Mouse (Mus musculus) hindbrain, embryonic 10.5 days (tissue): ENCODE measurements around the gene Fastkd1. TPM values are rescaled to one million over a fixed set of nuclear protein-coding genes. Genes with fewer than 3 reads are reported as not detected.
A peak's percentile ranks its signal among the peaks of the same experiment; 100 is the strongest.
"Not testable (repeated sequence)": the region's sequence is repeated elsewhere in the genome, so short reads cannot be mapped to it uniquely, and the experiment has no call there.

Experiments used
- DNase-seq: peaks from one replicate; pipeline ENCODE4 v3.0.0-alpha.2; 2017; ENCODE audit warnings: low spot score
- H3K27ac ChIP-seq: fragments of 300-500 bp; sonication (generic); 2 replicates; pipeline ENCODE4 v1.5.1; 2016; ENCODE audit warnings: mild to moderate bottlenecking, moderate library complexity
- H3K27me3 ChIP-seq: fragments of 300-500 bp; sonication (generic); 2 replicates; pipeline ENCODE4 v1.6.1; 2016; ENCODE audit warnings: mild to moderate bottlenecking; ENCODE audit not compliant: poor library complexity, insufficient read depth, severe bottlenecking
- H3K36me3 ChIP-seq: fragments of 300-500 bp; sonication (generic); 2 replicates; pipeline ENCODE4 v1.6.1; 2016; ENCODE audit warnings: mild to moderate bottlenecking, moderate library complexity
- H3K4me1 ChIP-seq: fragments of 300-500 bp; sonication (generic); replicated peaks from 2 replicates; pipeline ENCODE4 v1.6.1; 2016; ENCODE audit warnings: mild to moderate bottlenecking
- H3K4me3 ChIP-seq: fragments of 300-500 bp; sonication (generic); 2 replicates; pipeline ENCODE4 v1.5.1; 2016; ENCODE audit warnings: mild to moderate bottlenecking, moderate library complexity
- H3K9me3 ChIP-seq: fragments of 300-500 bp; sonication (generic); 2 replicates; pipeline ENCODE4 v1.6.1; 2016; ENCODE audit warnings: mild to moderate bottlenecking, moderate library complexity
- WGBS: fragments of 180-500 bp; shearing (Covaris S2); methylation state at CpG from one replicate; pipeline ENCODE4 v1.1.7; 2016; 5-methylcytosine and 5-hydroxymethylcytosine counted together
- polyA plus RNA-seq: library from polyadenylated mRNA; unstranded; fragments of >200 nt; fragmentation: Nextera tagmentation; extraction: Ambion mirVana; gene quantifications from 2 replicates; pipeline ENCODE4 v1.2.1, GENCODE M21; 2016

Gene Fastkd1
- polyA plus RNA-seq, 1 experiment from 2014 or later: 14.5 TPM

- peaks cover 40% of the 10 kb centered on the region for H3K36me3 ChIP-seq
- no peak for DNase-seq
These were observed 45.7 kb downstream of the Fastkd1 start for GRCm38 (mm10) chr2:69667656-69668055.

GRCm38 (mm10) chr2:69663827-69664476 lies 49.4 kb downstream of the Fastkd1 start:
- Histone ChIP-seq H3K4me3 (no peak overlapping the region), H3K9me3 (no peaks in the 10 kb centered on the region), H3K27me3 (no peaks in the 10 kb centered on the region), H3K4me1 (0 out of 2 replicates have a peak, but pooled peaks cover 4% of the 10 kb centered on the region), H3K27ac (no peak overlapping the region), H3K36me3 (peaks cover 59% of the 10 kb centered on the region)
- no peak for DNase-seq
- WGBS: 83% methylated on average over 13 of the region's 13 CpGs

More at GRCm38 (mm10) chr2:69667656-69668055, 45.7 kb downstream of the Fastkd1 start:
- Histone ChIP-seq H3K27me3 (no peaks in the 10 kb centered on the region), H3K27ac (no peak overlapping the region), H3K4me3 (no peak overlapping the region), H3K4me1 (peaks cover 9% of the 10 kb centered on the region; the same call in 1 of the 2 replicates), H3K9me3 (no peaks in the 10 kb centered on the region)
- WGBS: 92% methylated on average over 4 of the region's 4 CpGs

- WGBS: 97% methylated on average over 4 of the region's 4 CpGs
- Histone ChIP-seq H3K27ac (no peak overlapping the region), H3K4me1 (0 out of 2 replicates have a peak, but pooled peaks cover 4% of the 10 kb centered on the region), H3K36me3 (peaks cover 85% of the 10 kb centered on the region), H3K9me3 (no peaks in the 10 kb centered on the region), H3K4me3 (no peak overlapping the region), H3K27me3 (no peaks in the 10 kb centered on the region)
- no peak for DNase-seq
These were observed 54.0 kb downstream of the Fastkd1 start for GRCm38 (mm10) chr2:69659326-69659725.

GRCm38 (mm10) chr2:69649716-69650115 lies 63.6 kb downstream of the Fastkd1 start:
- Histone ChIP-seq H3K4me3 (no peak overlapping the region), H3K27me3 (no peaks in the 10 kb centered on the region), H3K9me3 (no peaks in the 10 kb centered on the region), H3K36me3 (peaks cover 11% of the 10 kb centered on the region), H3K27ac (no peak overlapping the region), H3K4me1 (peaks cover 14% of the 10 kb centered on the region)
- WGBS: 87% methylated on average over 5 of the region's 5 CpGs
- DNase-seq: no peak

GRCm38 (mm10) chr2:69646726-69647490 lies 66.4 kb downstream of the Fastkd1 start, which contains the start of gene Bbs5:
Bbs5 (plus strand) TSS chr2:69647171.
- Histone ChIP-seq H3K4me3 (peak within 1 kb of the TSS; percentile 86), H3K27ac (peak within 1 kb of the TSS; percentile 86), H3K9me3 (no peaks in the 10 kb centered on the region), H3K27me3 (no peaks in the 10 kb centered on the region), H3K36me3 (peaks cover 4% of the 10 kb centered on the region; the same call in 1 of the 2 replicates), H3K4me1 (peaks cover 14% of the 10 kb centered on the region)
- 3% methylated on average over 43 of the region's 43 CpGs for WGBS
- DNase-seq: peak; percentile 89

GRCm38 (mm10) chr2:69644968-69645617 lies 68.2 kb downstream of the Fastkd1 start:
- no peaks in the 10 kb centered on the region for H3K27me3 ChIP-seq
- no peak overlapping the region for H3K4me3 ChIP-seq
- no peaks in the 10 kb centered on the region for H3K9me3 ChIP-seq
- 90% methylated on average over 11 of the region's 11 CpGs for WGBS
- H3K36me3 ChIP-seq: peaks cover 4% of the 10 kb centered on the region; the same call in 1 of the 2 replicates
- H3K4me1 ChIP-seq: peaks cover 16% of the 10 kb centered on the region
- DNase-seq: no peak
- H3K27ac ChIP-seq: no peak overlapping the region

- H3K36me3 ChIP-seq: no peaks in the 10 kb centered on the region
- no peaks in the 10 kb centered on the region for H3K27me3 ChIP-seq
- 62% methylated on average over 10 of the region's 10 CpGs for WGBS
- H3K4me1 ChIP-seq: 0 out of 2 replicates have a peak, but pooled peaks cover 4% of the 10 kb centered on the region
- H3K9me3 ChIP-seq: no peaks in the 10 kb centered on the region
- no peak overlapping the region for H3K27ac ChIP-seq
- no peak overlapping the region for H3K4me3 ChIP-seq
- DNase-seq: no peak
These were observed 73.2 kb downstream of the Fastkd1 start for GRCm38 (mm10) chr2:69640100-69640499.

GRCm38 (mm10) chr2:69637989-69638388 lies 75.3 kb downstream of the Fastkd1 start:
- not testable (repeated sequence) for H3K27ac ChIP-seq, H3K4me3 ChIP-seq, H3K9me3 ChIP-seq, DNase-seq, H3K36me3 ChIP-seq, H3K27me3 ChIP-seq, H3K4me1 ChIP-seq
- 76% methylated on average over 7 of the region's 7 CpGs for WGBS

Other genes starting within 250 kb of the Fastkd1 start
- gene Lrp2, start 127.5 kb downstream of the Fastkd1 start, polyA plus RNA-seq: 1.8 and 2.0 TPM in 2 replicates
- 17.0 and 17.2 TPM in 2 replicates for gene Bbs5, start 66.3 kb downstream of the Fastkd1 start, polyA plus RNA-seq
- gene Klhl41, start 43.4 kb downstream of the Fastkd1 start, polyA plus RNA-seq: 0.29 TPM in 2 replicates
- 78.0 and 128 TPM in 2 replicates for gene Ppig, start 9.0 kb upstream of the Fastkd1 start, polyA plus RNA-seq
- gene Ccdc173, start 76.1 kb upstream of the Fastkd1 start, polyA plus RNA-seq: 3.0 and 4.0 TPM in 2 replicates
- gene Phospho2, start 76.1 kb upstream of the Fastkd1 start, polyA plus RNA-seq: 28.3 and 30.4 TPM in 2 replicates
- 23.1 and 23.2 TPM in 2 replicates for gene Klhl23, start 108.4 kb upstream of the Fastkd1 start, polyA plus RNA-seq
- 215 and 355 TPM in 2 replicates for gene Ssb, start 148.0 kb upstream of the Fastkd1 start, polyA plus RNA-seq
- 39.0 and 45.9 TPM in 2 replicates for gene Mettl5, start 172.1 kb upstream of the Fastkd1 start, polyA plus RNA-seq
- gene Ubr3, start 183.7 kb upstream of the Fastkd1 start, polyA plus RNA-seq: 10.9 and 13.6 TPM in 2 replicates